Mouse (Mus musculus): ENCODE results near the gene Smarcc1. TPM values are rescaled to one million over a fixed set of nuclear protein-coding genes. Genes with fewer than 3 reads are reported as not detected.
"Not testable (repeated sequence)": the region's sequence is repeated elsewhere in the genome, so short reads cannot be mapped to it uniquely, and the experiment has no call there.

Smarcc1 gene
- total and polyA plus RNA-seq, 3 experiments: 51.1 to 133 (median 72.8) TPM

DNA sequence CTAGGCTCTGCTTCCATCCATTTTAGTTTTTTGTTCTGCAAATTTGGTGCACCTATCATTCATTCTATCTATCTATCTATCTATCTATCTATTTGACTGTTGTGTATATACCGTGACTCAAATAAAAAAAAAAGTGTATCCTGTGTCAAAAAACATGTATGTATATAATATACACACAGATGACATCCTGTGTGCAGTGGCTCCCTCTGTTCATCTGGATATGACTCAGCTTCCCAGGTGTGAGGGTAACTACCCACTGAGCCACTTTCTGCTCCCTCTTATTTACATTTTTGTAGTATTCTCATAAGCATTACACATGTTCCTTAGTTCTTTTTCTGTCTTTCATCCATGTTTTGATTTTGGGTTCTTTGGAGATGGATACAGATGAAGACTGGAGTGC, 24.6 kb downstream of the Smarcc1 start:
- peaks cover 24% of the 10 kb centered on the region for H3K4me1 ChIP-seq (ENCODE audit: insufficient read depth, low read depth, low read length)
- peaks cover 71% of the 10 kb centered on the region for H3K36me3 ChIP-seq (replicated peaks)
- no peaks in the 10 kb centered on the region for H3K27me3 ChIP-seq (ENCODE audit: insufficient read depth, low read length)
- no peaks in the 10 kb centered on the region for H3K9me3 ChIP-seq (replicated peaks)
- ATAC-seq (ENCODE audit: extremely low read depth, insufficient number of reproducible peaks, low FRiP score, poor library complexity, severe bottlenecking) (no peak), DNase-seq (ENCODE audit: low spot score) (no peak)
- no peak overlapping the region for H3K4me3 ChIP-seq (ENCODE audit: low read depth, low read length)
- TF ChIP-seq GATA1 (IDR thresholded peaks at IDR 0.05; ENCODE audit: borderline replicate concordance, low read length) (no peak), GATA2 (IDR thresholded peaks at IDR 0.05; ENCODE audit: borderline replicate concordance, low read depth, low read length) (no peak), TAL1 (conservative IDR thresholded peaks at IDR 0.05; ENCODE audit: low read depth, low read length) (no peak), CTCF (IDR thresholded peaks at IDR 0.05; ENCODE audit: low read depth, low read length) (no peak)

GRCm38 (mm10) chr9:110148598-110148997, 31.1 kb downstream of the Smarcc1 start:
- H3K4me1 ChIP-seq (ENCODE audit: insufficient read depth, low read depth, low read length): peaks cover 15% of the 10 kb centered on the region
- ATAC-seq (ENCODE audit: extremely low read depth, insufficient number of reproducible peaks, low FRiP score, poor library complexity, severe bottlenecking) (no peak), DNase-seq (ENCODE audit: low spot score) (no peak)
- no peaks in the 10 kb centered on the region for H3K27me3 ChIP-seq (ENCODE audit: insufficient read depth, low read length)
- H3K36me3 ChIP-seq (replicated peaks): peaks cover 77% of the 10 kb centered on the region
- H3K9me3 ChIP-seq (replicated peaks): no peaks in the 10 kb centered on the region
- H3K4me3 ChIP-seq (ENCODE audit: low read depth, low read length): no peak overlapping the region
- TF ChIP-seq GATA1 (IDR thresholded peaks at IDR 0.05; ENCODE audit: borderline replicate concordance, low read length): no peak
- TF ChIP-seq TAL1 (conservative IDR thresholded peaks at IDR 0.05; ENCODE audit: low read depth, low read length): no peak
- no peak for TF ChIP-seq CTCF (IDR thresholded peaks at IDR 0.05; ENCODE audit: low read depth, low read length)
- no peak for TF ChIP-seq POLR2AphosphoS5 (IDR thresholded peaks at IDR 0.05; ENCODE audit: insufficient replicate concordance, low read depth, low read length)
- no peak for TF ChIP-seq GATA2 (IDR thresholded peaks at IDR 0.05; ENCODE audit: borderline replicate concordance, low read depth, low read length)

DNA sequence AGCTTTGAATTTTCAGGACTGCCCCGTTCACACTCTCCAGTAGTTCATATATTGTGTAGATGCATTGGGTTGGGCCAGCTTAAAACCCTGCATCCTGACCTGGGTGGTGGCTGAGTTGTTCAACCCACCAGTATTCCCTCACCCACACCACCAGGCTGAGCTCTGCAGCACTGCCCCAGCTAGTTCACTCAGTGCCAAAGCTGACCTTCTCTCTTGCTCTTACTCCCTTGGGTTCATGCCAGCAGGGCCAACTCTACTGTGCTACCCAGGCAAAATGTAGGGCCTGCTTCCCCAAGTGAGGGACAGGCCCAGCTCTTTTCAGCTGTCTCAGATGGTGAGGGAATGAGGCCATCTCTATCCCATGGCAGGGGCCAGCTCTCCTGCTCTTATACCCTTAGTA, 41.5 kb downstream of the Smarcc1 start:
- peaks cover 88% of the 10 kb centered on the region for H3K36me3 ChIP-seq (replicated peaks)
- H3K27me3 ChIP-seq (ENCODE audit: insufficient read depth, low read length): no peaks in the 10 kb centered on the region
- no peak for DNase-seq (ENCODE audit: low spot score)
- no peak overlapping the region for H3K4me3 ChIP-seq (ENCODE audit: low read depth, low read length)
- no peak for ATAC-seq (ENCODE audit: extremely low read depth, insufficient number of reproducible peaks, low FRiP score, poor library complexity, severe bottlenecking)
- TF ChIP-seq GATA2 (IDR thresholded peaks at IDR 0.05; ENCODE audit: borderline replicate concordance, low read depth, low read length): no peak
- no peak for TF ChIP-seq TAL1 (conservative IDR thresholded peaks at IDR 0.05; ENCODE audit: low read depth, low read length)
- TF ChIP-seq GATA1 (IDR thresholded peaks at IDR 0.05; ENCODE audit: borderline replicate concordance, low read length): no peak
- no peak for TF ChIP-seq POLR2AphosphoS5 (IDR thresholded peaks at IDR 0.05; ENCODE audit: insufficient replicate concordance, low read depth, low read length)
- TF ChIP-seq CTCF (IDR thresholded peaks at IDR 0.05; ENCODE audit: low read depth, low read length): no peak
- no peaks in the 10 kb centered on the region for H3K9me3 ChIP-seq (replicated peaks)
- no peaks in the 10 kb centered on the region for H3K4me1 ChIP-seq (ENCODE audit: insufficient read depth, low read depth, low read length)

GRCm38 (mm10) chr9:110160486-110160885, 43.0 kb downstream of the Smarcc1 start:
- H3K27me3 ChIP-seq (ENCODE audit: insufficient read depth, low read length); H3K4me1 ChIP-seq (ENCODE audit: insufficient read depth, low read depth, low read length); H3K9me3 ChIP-seq (replicated peaks); ATAC-seq (ENCODE audit: extremely low read depth, insufficient number of reproducible peaks, low FRiP score, poor library complexity, severe bottlenecking); H3K4me3 ChIP-seq (ENCODE audit: low read depth, low read length); DNase-seq (ENCODE audit: low spot score): not testable (repeated sequence)
- peaks cover 89% of the 10 kb centered on the region for H3K36me3 ChIP-seq (replicated peaks)

DNA sequence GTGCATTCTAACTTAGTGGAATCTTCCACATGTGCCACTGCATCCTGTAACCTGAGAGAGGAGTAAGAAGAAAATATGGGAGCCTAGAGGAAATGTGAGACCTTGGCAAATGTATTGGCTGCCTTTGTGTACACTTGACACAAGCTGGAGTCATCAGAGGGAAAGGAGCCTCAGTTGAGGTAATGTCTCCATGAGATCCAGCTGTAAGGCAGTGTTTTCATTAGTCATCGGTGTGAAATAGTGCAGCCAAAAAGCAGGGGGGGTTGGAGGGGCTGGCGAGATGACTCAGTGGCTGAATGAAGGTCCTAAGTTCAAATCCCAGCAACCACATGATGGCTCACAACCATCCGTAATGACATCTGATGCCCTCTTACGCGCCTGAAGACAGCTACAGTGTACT, 44.9 kb downstream of the Smarcc1 start:
- Histone ChIP-seq H3K4me1 (ENCODE audit: insufficient read depth, low read depth, low read length) (no peaks in the 10 kb centered on the region), H3K4me3 (ENCODE audit: low read depth, low read length) (no peak overlapping the region), H3K9me3 (replicated peaks) (no peaks in the 10 kb centered on the region), H3K36me3 (replicated peaks) (peaks cover 88% of the 10 kb centered on the region), H3K27me3 (ENCODE audit: insufficient read depth, low read length) (no peaks in the 10 kb centered on the region)
- ATAC-seq (ENCODE audit: extremely low read depth, insufficient number of reproducible peaks, low FRiP score, poor library complexity, severe bottlenecking): no peak
- TF ChIP-seq CTCF (IDR thresholded peaks at IDR 0.05; ENCODE audit: low read depth, low read length) (no peak), GATA1 (IDR thresholded peaks at IDR 0.05; ENCODE audit: borderline replicate concordance, low read length) (no peak), GATA2 (IDR thresholded peaks at IDR 0.05; ENCODE audit: borderline replicate concordance, low read depth, low read length) (no peak), TAL1 (conservative IDR thresholded peaks at IDR 0.05; ENCODE audit: low read depth, low read length) (no peak), POLR2AphosphoS5 (IDR thresholded peaks at IDR 0.05; ENCODE audit: insufficient replicate concordance, low read depth, low read length) (no peak)
- DNase-seq (ENCODE audit: low spot score): no peak

GRCm38 (mm10) chr9:110163071-110163470, 45.6 kb downstream of the Smarcc1 start:
- TF ChIP-seq TAL1 (conservative IDR thresholded peaks at IDR 0.05; ENCODE audit: low read depth, low read length): no peak
- no peak for TF ChIP-seq GATA2 (IDR thresholded peaks at IDR 0.05; ENCODE audit: borderline replicate concordance, low read depth, low read length)
- no peak for TF ChIP-seq GATA1 (IDR thresholded peaks at IDR 0.05; ENCODE audit: borderline replicate concordance, low read length)
- TF ChIP-seq POLR2AphosphoS5 (IDR thresholded peaks at IDR 0.05; ENCODE audit: insufficient replicate concordance, low read depth, low read length): no peak
- no peak for TF ChIP-seq CTCF (IDR thresholded peaks at IDR 0.05; ENCODE audit: low read depth, low read length)
- Histone ChIP-seq H3K4me3 (ENCODE audit: low read depth, low read length) (no peak overlapping the region), H3K9me3 (replicated peaks) (no peaks in the 10 kb centered on the region), H3K36me3 (replicated peaks) (peaks cover 87% of the 10 kb centered on the region), H3K4me1 (ENCODE audit: insufficient read depth, low read depth, low read length) (no peaks in the 10 kb centered on the region), H3K27me3 (ENCODE audit: insufficient read depth, low read length) (no peaks in the 10 kb centered on the region)
- no peak for DNase-seq (ENCODE audit: low spot score)
- ATAC-seq (ENCODE audit: extremely low read depth, insufficient number of reproducible peaks, low FRiP score, poor library complexity, severe bottlenecking): no peak

DNA sequence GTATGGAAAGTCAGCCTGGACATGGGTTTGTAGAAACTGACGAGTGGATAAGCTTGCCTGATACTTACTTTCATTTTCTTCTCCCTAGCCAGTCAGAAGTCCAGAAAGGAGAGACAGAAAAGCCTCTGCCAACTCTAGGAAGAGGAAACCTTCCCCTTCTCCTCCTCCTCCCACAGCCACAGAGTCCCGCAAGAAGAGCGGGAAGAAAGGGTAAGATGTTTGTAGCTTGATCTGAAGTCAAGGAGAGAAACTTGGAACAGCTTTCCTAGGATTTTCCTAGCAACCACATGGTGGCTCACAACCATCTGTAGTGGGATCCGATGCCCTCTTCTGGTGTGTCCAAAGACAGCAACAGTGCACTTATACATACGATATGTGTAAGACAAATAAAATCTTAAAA, 53.4 kb downstream of the Smarcc1 start:
- no peak for DNase-seq (ENCODE audit: low spot score)
- ATAC-seq (ENCODE audit: extremely low read depth, insufficient number of reproducible peaks, low FRiP score, poor library complexity, severe bottlenecking): no peak
- Histone ChIP-seq H3K4me3 (ENCODE audit: low read depth, low read length) (no peak overlapping the region), H3K27me3 (ENCODE audit: insufficient read depth, low read length) (no peaks in the 10 kb centered on the region), H3K4me1 (ENCODE audit: insufficient read depth, low read depth, low read length) (0 out of 2 replicates have a peak, but pooled peaks cover 3% of the 10 kb centered on the region), H3K36me3 (replicated peaks) (peaks cover 82% of the 10 kb centered on the region), H3K9me3 (replicated peaks) (no peaks in the 10 kb centered on the region)
- TF ChIP-seq GATA1 (IDR thresholded peaks at IDR 0.05; ENCODE audit: borderline replicate concordance, low read length) (no peak), TAL1 (conservative IDR thresholded peaks at IDR 0.05; ENCODE audit: low read depth, low read length) (no peak), CTCF (IDR thresholded peaks at IDR 0.05; ENCODE audit: low read depth, low read length) (no peak), POLR2AphosphoS5 (IDR thresholded peaks at IDR 0.05; ENCODE audit: insufficient replicate concordance, low read depth, low read length) (no peak), GATA2 (IDR thresholded peaks at IDR 0.05; ENCODE audit: borderline replicate concordance, low read depth, low read length) (no peak)

Measured in G1E (cell line).